8 mouse cellular contexts compared by ENCODE assay signal in the genomic region with DNA sequence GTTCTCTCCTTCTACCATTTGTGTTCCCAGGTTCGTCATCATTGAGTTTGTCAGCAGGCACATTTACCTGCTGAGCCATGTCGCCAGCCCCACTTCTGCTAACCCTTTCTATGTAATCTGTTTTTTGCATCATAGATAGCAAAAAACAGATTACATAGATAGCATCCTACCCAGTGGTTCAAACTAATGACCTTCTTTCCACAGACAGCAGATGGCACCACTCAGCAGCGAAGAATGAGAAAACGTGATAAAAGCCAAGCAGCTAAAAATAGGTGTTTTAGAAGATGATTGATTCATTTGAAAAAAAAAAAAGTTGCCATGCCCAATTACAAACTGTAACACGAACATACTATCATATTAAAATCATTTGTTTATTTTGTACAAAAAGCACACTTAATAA.
DNase-seq lines count a peak whose midpoint lies in the region; ATAC-seq and TF ChIP-seq lines count a peak whose summit lies in the region.

No protein-coding gene starts in this region.

- H3K36me3 ChIP-seq in intestine, postnatal 0 days (ENCODE audit: control insufficient read depth, insufficient read depth), result no peaks in the 10 kb centered on the region
- H3K36me3 ChIP-seq in intestine, embryonic 16.5 days (ENCODE audit: control insufficient read depth, insufficient read depth, low read length), result no peaks in the 10 kb centered on the region
- H3K36me3 ChIP-seq in liver, embryonic 13.5 days, result no peaks in the 10 kb centered on the region
- H3K36me3 ChIP-seq in neural tube, embryonic 15.5 days, result no peaks in the 10 kb centered on the region
- H3K36me3 ChIP-seq in kidney, embryonic 15.5 days, result no peaks in the 10 kb centered on the region

- POLR2A ChIA-PET in Patski (lab: Charles Lee), result no interaction called here

- no peaks in the 10 kb centered on the region for H3K4me1 ChIP-seq in intestine, postnatal 0 days (replicated peaks; ENCODE audit: control insufficient read depth, insufficient read depth, low read length)
- no peaks in the 10 kb centered on the region for H3K4me1 ChIP-seq in intestine, embryonic 16.5 days (ENCODE audit: control insufficient read depth, insufficient read depth, low read length)
- peaks cover 47% of the 10 kb centered on the region for H3K4me1 ChIP-seq in liver, embryonic 13.5 days (replicated peaks)
- no peaks in the 10 kb centered on the region for H3K4me1 ChIP-seq in neural tube, embryonic 15.5 days
- 0 out of 2 replicates have a peak, but pooled peaks cover 2% of the 10 kb centered on the region for H3K4me1 ChIP-seq in kidney, embryonic 15.5 days

- H3K4me3 ChIP-seq in intestine, postnatal 0 days (ENCODE audit: low read depth, low read length), result no peak overlapping the region
- no peak overlapping the region for H3K4me3 ChIP-seq in intestine, embryonic 16.5 days (ENCODE audit: low read length)
- H3K4me3 ChIP-seq in liver, embryonic 13.5 days (replicated peaks), result no peak overlapping the region
- H3K4me3 ChIP-seq in neural tube, embryonic 15.5 days (replicated peaks), result no peak overlapping the region
- no peak overlapping the region for H3K4me3 ChIP-seq in kidney, embryonic 15.5 days (replicated peaks)

- peak; percentile 62 for TF ChIP-seq CTCF in intestine, postnatal 0 days (IDR thresholded peaks at IDR 0.05; ENCODE audit: low read depth)
- peak; percentile 47 for TF ChIP-seq CTCF in Patski (IDR thresholded peaks at IDR 0.05)

- DNase-seq in Patski (ENCODE audit: low read depth, low spot score), result no peak
- DNase-seq in cerebellum, adult 9-11 months, result peak; percentile 20
- DNase-seq in liver, embryonic 13.5 days, result peak; percentile 26
- no peak for DNase-seq in ovary, postnatal 10 days (ENCODE audit: low spot score)

- CTCF ChIA-PET in Patski (lab: Charles Lee), result no interaction called here

- H3K9me3 ChIP-seq in intestine, postnatal 0 days (ENCODE audit: control insufficient read depth), result no peaks in the 10 kb centered on the region
- H3K9me3 ChIP-seq in intestine, embryonic 16.5 days (ENCODE audit: control insufficient read depth, low read length), result no peaks in the 10 kb centered on the region
- no peaks in the 10 kb centered on the region for H3K9me3 ChIP-seq in liver, embryonic 13.5 days (replicated peaks)
- H3K9me3 ChIP-seq in neural tube, embryonic 15.5 days (replicated peaks), result no peaks in the 10 kb centered on the region
- no peaks in the 10 kb centered on the region for H3K9me3 ChIP-seq in kidney, embryonic 15.5 days (replicated peaks)

- no peak overlapping the region for H3K27ac ChIP-seq in intestine, postnatal 0 days (ENCODE audit: low read depth, low read length)
- no peak overlapping the region for H3K27ac ChIP-seq in intestine, embryonic 16.5 days (ENCODE audit: low read length)
- H3K27ac ChIP-seq in liver, embryonic 13.5 days, result peak overlapping the region; percentile 94
- H3K27ac ChIP-seq in neural tube, embryonic 15.5 days (replicated peaks), result no peak overlapping the region
- H3K27ac ChIP-seq in kidney, embryonic 15.5 days, result no peak overlapping the region

- in situ Hi-C loops in Patski (cut with MboI; ENCODE audit: low pct_unique_long_range_greater_than_20kb), result loop anchor here (25.0 kb wide), 1 partner anchor 526 kb away; no protein-coding TSS in a partner anchor

- no peak overlapping the region for H3K9ac ChIP-seq in intestine, postnatal 0 days (ENCODE audit: low read depth, low read length)
- no peak overlapping the region for H3K9ac ChIP-seq in intestine, embryonic 16.5 days (ENCODE audit: low read depth, low read length)
- no peak overlapping the region; the same call in 1 of the 2 replicates for H3K9ac ChIP-seq in liver, embryonic 13.5 days
- H3K9ac ChIP-seq in neural tube, embryonic 15.5 days (replicated peaks), result no peak overlapping the region
- H3K9ac ChIP-seq in kidney, embryonic 15.5 days, result no peak overlapping the region

- ATAC-seq in intestine, postnatal 0 days, result no peak
- ATAC-seq in intestine, embryonic 16.5 days, result no peak
- ATAC-seq in Patski, result no peak
- ATAC-seq in liver, embryonic 13.5 days (ENCODE audit: low read depth), result no peak
- ATAC-seq in neural tube, embryonic 15.5 days (ENCODE audit: low FRiP score), result no peak
- ATAC-seq in kidney, embryonic 15.5 days (replicated peaks; ENCODE audit: low FRiP score), result no peak

- no peaks in the 10 kb centered on the region for H3K27me3 ChIP-seq in intestine, postnatal 0 days (replicated peaks; ENCODE audit: control insufficient read depth, insufficient read depth, low read length)
- H3K27me3 ChIP-seq in intestine, embryonic 16.5 days (replicated peaks; ENCODE audit: control insufficient read depth, insufficient read depth, low read length), result no peaks in the 10 kb centered on the region
- no peaks in the 10 kb centered on the region for H3K27me3 ChIP-seq in Patski
- H3K27me3 ChIP-seq in liver, embryonic 13.5 days, result no peaks in the 10 kb centered on the region
- no peaks in the 10 kb centered on the region for H3K27me3 ChIP-seq in neural tube, embryonic 15.5 days (replicated peaks)
- H3K27me3 ChIP-seq in kidney, embryonic 15.5 days, result no peaks in the 10 kb centered on the region

- no peak overlapping the region for H3K4me2 ChIP-seq in intestine, postnatal 0 days (replicated peaks; ENCODE audit: low read depth)
- H3K4me2 ChIP-seq in intestine, embryonic 16.5 days (ENCODE audit: low read depth, low read length), result no peak overlapping the region
- H3K4me2 ChIP-seq in liver, embryonic 13.5 days, result 0 out of 2 replicates have a peak overlapping the region, but pooled peaks have one; percentile 24
- no peak overlapping the region for H3K4me2 ChIP-seq in neural tube, embryonic 15.5 days
- no peak overlapping the region for H3K4me2 ChIP-seq in kidney, embryonic 15.5 days

- 38% methylated on average over 5 of the region's 5 CpGs for whole genome bisulfite sequencing in intestine, postnatal 0 days
- 37% methylated on average over 5 of the region's 5 CpGs for WGBS in intestine, embryonic 16.5 days
- 32% methylated on average over 5 of the region's 5 CpGs for WGBS in liver, embryonic 13.5 days (ENCODE audit: insufficient replicate concordance)
- WGBS in neural tube, embryonic 15.5 days, result 50% methylated on average over 5 of the region's 5 CpGs
- 47% methylated on average over 5 of the region's 5 CpGs for WGBS in kidney, embryonic 15.5 days

Comparison
In these comparisons a context has a peak if more than half of its experiments do, and no peak if none do; other contexts are left out.
1. DNase-seq: peak in cerebellum, adult 9-11 months (single experiment) and liver, embryonic 13.5 days (single experiment); none in Patski (single experiment) and ovary, postnatal 10 days (single experiment).